Mouse (Mus musculus) neural tube, embryonic 15.5 days (tissue): ENCODE data around the gene Zfp628. TPM values are rescaled to one million over a fixed set of nuclear protein-coding genes. Genes with fewer than 3 reads are reported as not detected.
A peak's percentile ranks its signal among the peaks of the same experiment; 100 is the strongest.

Source experiments
- ATAC-seq: fragments of 200-750 bp; cut with Nextera tagmentation; 2 replicates; pipeline ENCODE4 v1.8.0; 2017; ENCODE audit warnings: mild to moderate bottlenecking, moderate TSS enrichment, moderate library complexity; ENCODE audit not compliant: low FRiP score
- H3K27ac ChIP-seq: fragments of 300-500 bp; sonication (generic); replicated peaks from 2 replicates; pipeline ENCODE4 v1.5.1; 2015; ENCODE audit warnings: mild to moderate bottlenecking, inconsistent platforms
- H3K27me3 ChIP-seq: fragments of 300-500 bp; sonication (generic); replicated peaks from 2 replicates; pipeline ENCODE4 v1.6.1; 2015; ENCODE audit warnings: inconsistent platforms
- H3K36me3 ChIP-seq: fragments of 300-500 bp; sonication (generic); 2 replicates; pipeline ENCODE4 v1.6.1; 2015; ENCODE audit warnings: inconsistent platforms
- H3K4me1 ChIP-seq: fragments of 300-500 bp; sonication (generic); 2 replicates; pipeline ENCODE4 v1.6.1; 2015; ENCODE audit warnings: inconsistent platforms
- H3K4me2 ChIP-seq: fragments of 300-500 bp; sonication (generic); 2 replicates; pipeline ENCODE4 v1.6.1; 2015; ENCODE audit warnings: inconsistent platforms, mild to moderate bottlenecking, moderate library complexity
- H3K4me3 ChIP-seq: fragments of 300-500 bp; sonication (generic); replicated peaks from 2 replicates; pipeline ENCODE4 v1.5.1; 2015; ENCODE audit warnings: mild to moderate bottlenecking, inconsistent platforms
- H3K9ac ChIP-seq: fragments of 300-500 bp; sonication (generic); replicated peaks from 2 replicates; pipeline ENCODE4 v1.6.1; 2015; ENCODE audit warnings: mild to moderate bottlenecking, inconsistent platforms
- H3K9me3 ChIP-seq: fragments of 300-500 bp; sonication (generic); replicated peaks from 2 replicates; pipeline ENCODE4 v1.6.1; 2016; ENCODE audit warnings: inconsistent platforms
- WGBS: fragments of 180-500 bp; shearing (Covaris S2); methylation state at CpG from one replicate; pipeline ENCODE4 v1.1.7; 2015; ENCODE audit warnings: mixed read lengths; 5-methylcytosine and 5-hydroxymethylcytosine counted together
- polyA plus RNA-seq: library from polyadenylated mRNA; unstranded; fragments of >200 nt; fragmentation: Nextera tagmentation; extraction: Ambion mirVana; gene quantifications from 2 replicates; pipeline ENCODE4 v1.2.1, GENCODE M21; 2015

Zfp628 gene
- polyA plus RNA-seq, 1 experiment from 2014 or later = 3.1 TPM

GRCm38 (mm10) chr7:4948386-4948785 lies 33.4 kb downstream of the Zfp628 start:
- Histone ChIP-seq H3K27ac (no peak overlapping the region), H3K36me3 (no peaks in the 10 kb centered on the region), H3K4me1 (peaks cover 3% of the 10 kb centered on the region; the same call in 1 of the 2 replicates), H3K9ac (no peak overlapping the region), H3K4me2 (no peak overlapping the region), H3K9me3 (no peaks in the 10 kb centered on the region), H3K27me3 (no peaks in the 10 kb centered on the region), H3K4me3 (no peak overlapping the region)
- no peak for ATAC-seq
- WGBS = 90% methylated on average over 6 of the region's 6 CpGs

GRCm38 (mm10) chr7:4950561-4951342 lies 35.7 kb downstream of the Zfp628 start:
- no peak overlapping the region for H3K9ac ChIP-seq
- no peak overlapping the region for H3K27ac ChIP-seq
- no peak overlapping the region for H3K4me2 ChIP-seq
- no peaks in the 10 kb centered on the region for H3K27me3 ChIP-seq
- ATAC-seq = no peak
- H3K36me3 ChIP-seq = no peaks in the 10 kb centered on the region
- no peaks in the 10 kb centered on the region for H3K9me3 ChIP-seq
- 90% methylated on average over 19 of the region's 19 CpGs for WGBS
- H3K4me3 ChIP-seq = no peak overlapping the region
- H3K4me1 ChIP-seq = no peaks in the 10 kb centered on the region

DNA sequence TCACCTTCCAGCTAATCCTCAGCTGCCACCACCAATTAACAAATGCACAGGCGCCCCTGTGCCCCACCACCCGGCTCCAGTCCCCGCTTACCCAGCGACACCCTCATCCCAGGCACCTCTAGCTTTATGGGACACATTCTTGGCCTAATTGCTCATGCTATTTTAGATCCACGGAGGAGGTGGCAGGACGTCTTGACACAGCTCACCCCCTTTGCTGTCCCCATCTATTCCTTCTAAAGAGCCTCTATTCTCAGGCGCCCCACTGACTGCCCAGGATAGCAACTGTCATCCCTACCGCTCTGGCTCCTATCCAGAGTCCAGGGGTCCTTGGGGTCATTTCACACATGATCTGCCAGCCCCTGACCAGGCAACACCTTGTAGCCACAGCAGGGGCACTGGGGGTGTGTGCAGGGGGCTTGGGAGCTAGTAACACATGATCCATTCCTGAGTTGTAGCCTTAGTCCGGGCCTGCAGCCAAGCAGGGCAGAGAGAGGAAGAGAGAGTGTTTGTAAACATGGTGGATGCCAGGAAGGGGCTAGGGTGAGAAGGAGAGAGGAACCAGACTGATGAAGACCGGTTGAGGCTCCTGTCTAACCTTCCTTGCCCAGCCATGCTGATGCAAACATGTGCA lies 38.9 kb downstream of the Zfp628 start:
- no peaks in the 10 kb centered on the region for H3K4me1 ChIP-seq
- H3K9ac ChIP-seq = no peak overlapping the region
- no peak overlapping the region for H3K27ac ChIP-seq
- no peak for ATAC-seq
- H3K36me3 ChIP-seq = no peaks in the 10 kb centered on the region
- H3K27me3 ChIP-seq = no peaks in the 10 kb centered on the region
- no peak overlapping the region for H3K4me3 ChIP-seq
- WGBS = 34% methylated on average over 10 of the region's 10 CpGs
- H3K9me3 ChIP-seq = no peaks in the 10 kb centered on the region
- no peak overlapping the region for H3K4me2 ChIP-seq

DNA sequence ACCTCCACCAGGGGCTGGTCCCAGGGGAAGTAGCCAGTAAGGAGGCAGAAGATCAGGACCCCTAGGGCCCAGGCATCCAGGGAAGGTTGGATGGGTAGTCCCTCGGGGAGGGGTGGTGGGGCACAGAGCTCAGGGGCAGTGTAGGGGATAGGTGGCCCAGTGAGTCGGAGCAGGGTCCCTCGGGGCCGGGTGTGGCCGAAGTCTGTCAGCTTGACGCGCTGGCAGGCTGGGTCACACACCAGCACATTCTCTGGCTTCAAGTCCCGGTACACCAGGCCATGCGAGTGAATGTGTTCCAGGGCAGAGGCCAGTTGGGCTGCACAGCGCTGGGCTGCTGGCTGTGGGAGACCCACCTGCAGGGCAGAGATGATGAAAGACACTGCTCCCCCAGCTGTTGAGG lies 42.3 kb downstream of the Zfp628 start:
- WGBS = 83% methylated on average over 10 of the region's 10 CpGs
- no peak overlapping the region for H3K4me2 ChIP-seq
- H3K36me3 ChIP-seq = no peaks in the 10 kb centered on the region
- H3K4me3 ChIP-seq = no peak overlapping the region
- H3K4me1 ChIP-seq = no peaks in the 10 kb centered on the region
- H3K27me3 ChIP-seq = no peaks in the 10 kb centered on the region
- H3K9ac ChIP-seq = no peak overlapping the region
- no peak for ATAC-seq
- no peaks in the 10 kb centered on the region for H3K9me3 ChIP-seq
- H3K27ac ChIP-seq = no peak overlapping the region

DNA sequence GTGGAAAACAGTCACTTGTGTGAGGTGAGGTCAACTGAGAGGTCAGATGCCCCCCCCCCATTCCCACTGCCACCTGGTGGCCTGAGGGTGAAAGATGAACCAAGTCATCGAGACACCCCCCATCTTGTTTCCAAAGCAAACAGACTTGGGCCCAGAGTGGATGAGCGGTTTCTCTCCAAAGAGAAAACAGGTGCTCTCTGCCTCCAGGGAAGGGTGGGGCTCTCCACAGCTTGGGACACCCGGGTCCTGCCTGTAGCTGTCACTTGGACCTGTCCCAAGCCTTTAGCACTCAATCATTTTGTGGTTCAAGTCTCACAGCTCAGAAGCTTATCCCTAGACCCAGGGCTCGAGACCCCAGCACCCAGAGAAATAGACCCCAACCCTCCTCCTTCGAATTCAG lies 48.5 kb downstream of the Zfp628 start:
- Histone ChIP-seq H3K27ac (no peak overlapping the region), H3K36me3 (no peaks in the 10 kb centered on the region), H3K9me3 (no peaks in the 10 kb centered on the region), H3K9ac (no peak overlapping the region), H3K27me3 (0 out of 2 replicates have a peak, but pooled peaks cover 5% of the 10 kb centered on the region), H3K4me1 (0 out of 2 replicates have a peak, but pooled peaks cover 4% of the 10 kb centered on the region), H3K4me2 (no peak overlapping the region), H3K4me3 (no peak overlapping the region)
- ATAC-seq = no peak
- WGBS = 84% methylated on average over 5 of the region's 5 CpGs

DNA sequence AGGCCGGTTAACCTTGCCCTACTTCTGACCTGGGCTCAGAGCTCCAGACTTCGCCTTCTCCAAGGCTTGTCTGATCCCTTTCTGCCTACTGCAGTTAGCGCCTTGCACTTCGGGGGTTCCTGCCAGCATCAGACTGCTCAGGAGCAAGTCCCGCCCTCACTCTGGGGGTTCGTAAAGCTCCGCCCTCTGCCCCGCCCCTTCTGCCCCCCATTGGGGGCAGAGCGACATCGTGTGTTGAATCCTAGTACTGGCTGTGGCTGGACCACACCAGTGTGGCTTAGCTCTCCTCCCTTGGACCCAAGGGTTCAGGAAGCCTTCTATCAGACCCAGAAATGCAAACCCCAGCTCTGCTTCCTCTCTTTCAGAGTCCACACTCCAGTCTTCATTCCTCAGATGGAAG lies 49.3 kb downstream of the Zfp628 start, which contains the start of gene Sbk2:
Sbk2 (minus strand) TSS at position 135 of the 400 bp plus-strand sequence.
- peak; percentile 76 for ATAC-seq
- H3K9me3 ChIP-seq = no peaks in the 10 kb centered on the region
- H3K9ac ChIP-seq = no peak within 1 kb of the TSS
- 9% methylated on average over 10 of the region's 10 CpGs for WGBS
- H3K27me3 ChIP-seq = 0 out of 2 replicates have a peak, but pooled peaks cover 5% of the 10 kb centered on the region
- no peak within 1 kb of the TSS for H3K4me3 ChIP-seq
- H3K36me3 ChIP-seq = no peaks in the 10 kb centered on the region
- H3K4me1 ChIP-seq = 0 out of 2 replicates have a peak, but pooled peaks cover 4% of the 10 kb centered on the region
- peak within 1 kb of the TSS; percentile 37 for H3K4me2 ChIP-seq
- no peak within 1 kb of the TSS for H3K27ac ChIP-seq

- ATAC-seq = no peak
- H3K9me3 ChIP-seq = no peaks in the 10 kb centered on the region
- 0 out of 2 replicates have a peak, but pooled peaks cover 4% of the 10 kb centered on the region for H3K4me1 ChIP-seq
- no peak overlapping the region for H3K9ac ChIP-seq
- no peak overlapping the region for H3K4me3 ChIP-seq
- 88% methylated on average over 5 of the region's 5 CpGs for WGBS
- no peak overlapping the region for H3K27ac ChIP-seq
- H3K27me3 ChIP-seq = 0 out of 2 replicates have a peak, but pooled peaks cover 5% of the 10 kb centered on the region
- no peaks in the 10 kb centered on the region for H3K36me3 ChIP-seq
- H3K4me2 ChIP-seq = no peak overlapping the region
These were observed 50.0 kb downstream of the Zfp628 start for GRCm38 (mm10) chr7:4964988-4965387.

GRCm38 (mm10) chr7:4971068-4971467 lies 56.1 kb downstream of the Zfp628 start, which contains the start of gene Sbk3:
Gene Sbk3, minus strand, starts transcription at chr7:4971168.
- Histone ChIP-seq H3K4me2 (no peak within 1 kb of the TSS), H3K36me3 (no peaks in the 10 kb centered on the region), H3K4me1 (no peaks in the 10 kb centered on the region), H3K9me3 (no peaks in the 10 kb centered on the region), H3K9ac (no peak within 1 kb of the TSS), H3K27ac (no peak within 1 kb of the TSS), H3K27me3 (0 out of 2 replicates have a peak, but pooled peaks cover 5% of the 10 kb centered on the region), H3K4me3 (no peak within 1 kb of the TSS)
- WGBS = 52% methylated on average over 6 of the region's 6 CpGs
- ATAC-seq = no peak

Other genes starting within 250 kb of the Zfp628 start
- 156 and 173 TPM in 2 replicates for gene Hspbp1, start 230.1 kb upstream of the Zfp628 start, polyA plus RNA-seq
- 6.5 and 6.8 TPM in 2 replicates for gene Brsk1, start 224.6 kb upstream of the Zfp628 start, polyA plus RNA-seq
- gene Tmem150b, start 190.0 kb upstream of the Zfp628 start, polyA plus RNA-seq = 0.13 and 0.14 TPM in 2 replicates
- gene Kmt5c, start 175.1 kb upstream of the Zfp628 start, polyA plus RNA-seq = 56.9 and 58.2 TPM in 2 replicates
- gene Cox6b2, start 162.1 kb upstream of the Zfp628 start, polyA plus RNA-seq = 26.3 and 38.6 TPM in 2 replicates
- gene Fam71e2, start 143.9 kb upstream of the Zfp628 start, polyA plus RNA-seq = not detected in 2 replicates
- 0.90 and 1.0 TPM in 2 replicates for gene Il11, start 132.4 kb upstream of the Zfp628 start, polyA plus RNA-seq
- not detected in 2 replicates for gene Tmem190, start 132.3 kb upstream of the Zfp628 start, polyA plus RNA-seq
- 6.8 and 9.9 TPM in 2 replicates for gene Tmem238, start 125.6 kb upstream of the Zfp628 start, polyA plus RNA-seq
- gene Rpl28, start 122.3 kb upstream of the Zfp628 start, polyA plus RNA-seq = 224 and 255 TPM in 2 replicates
- 252 and 275 TPM in 2 replicates for gene Ube2s, start 102.6 kb upstream of the Zfp628 start, polyA plus RNA-seq
- gene Shisa7, start 70.5 kb upstream of the Zfp628 start, polyA plus RNA-seq = 10.6 and 11.3 TPM in 2 replicates
- gene Isoc2b, start 45.0 kb upstream of the Zfp628 start, polyA plus RNA-seq = 3.7 and 5.9 TPM in 2 replicates
- gene Isoc2a, start 38.1 kb upstream of the Zfp628 start, polyA plus RNA-seq = 0.51 and 0.79 TPM in 2 replicates
- 0.23 and 0.37 TPM in 2 replicates for gene Gm36210, start 8.7 kb upstream of the Zfp628 start, polyA plus RNA-seq
- 30.8 and 36.3 TPM in 2 replicates for gene Nat14, start 6.8 kb downstream of the Zfp628 start, polyA plus RNA-seq
- 1.00 and 1.8 TPM in 2 replicates for gene Ssc5d, start 10.6 kb downstream of the Zfp628 start, polyA plus RNA-seq
- gene Sbk2, start 49.2 kb downstream of the Zfp628 start, polyA plus RNA-seq = 0.14 TPM in 1 of 2 replicates, not detected in the other
- 0.32 and 0.35 TPM in 2 replicates for gene Sbk3, start 56.0 kb downstream of the Zfp628 start, polyA plus RNA-seq
- 49.6 and 57.0 TPM in 2 replicates for gene Zfp579, start 80.9 kb downstream of the Zfp628 start, polyA plus RNA-seq
- 7.3 and 9.9 TPM in 2 replicates for gene Zfp524, start 99.2 kb downstream of the Zfp628 start, polyA plus RNA-seq
- gene Fiz1, start 99.5 kb downstream of the Zfp628 start, polyA plus RNA-seq = 37.0 TPM in 2 replicates
- 0.15 and 1.4 TPM in 2 replicates for gene Gm44973, start 100.3 kb downstream of the Zfp628 start, polyA plus RNA-seq
- gene Zfp865, start 105.2 kb downstream of the Zfp628 start, polyA plus RNA-seq = 6.4 and 7.0 TPM in 2 replicates
- gene Ccdc106, start 105.3 kb downstream of the Zfp628 start, polyA plus RNA-seq = 60.0 and 75.7 TPM in 2 replicates
- not detected in 2 replicates for gene 4632433K11Rik, start 118.9 kb downstream of the Zfp628 start, polyA plus RNA-seq
- 7.7 and 9.0 TPM in 2 replicates for gene Zfp784, start 123.2 kb downstream of the Zfp628 start, polyA plus RNA-seq
- 90.7 and 101 TPM in 2 replicates for gene Zfp580, start 136.3 kb downstream of the Zfp628 start, polyA plus RNA-seq
- gene U2af2, start 146.9 kb downstream of the Zfp628 start, polyA plus RNA-seq = 94.2 and 105 TPM in 2 replicates
- 92.5 and 105 TPM in 2 replicates for gene Epn1, start 165.0 kb downstream of the Zfp628 start, polyA plus RNA-seq
- gene Rfpl4, start 201.7 kb downstream of the Zfp628 start, polyA plus RNA-seq = not detected in 2 replicates
- gene Rasl2-9, start 210.7 kb downstream of the Zfp628 start, polyA plus RNA-seq = 0.47 and 0.60 TPM in 2 replicates
- 0.05 and 0.13 TPM in 2 replicates for gene Vmn1r55, start 234.5 kb downstream of the Zfp628 start, polyA plus RNA-seq